Mouse (Mus musculus) ovary, postnatal 36 days (tissue): Measurements from ENCODE around the gene Rhpn2.
"Not testable (repeated sequence)": the region's sequence is repeated elsewhere in the genome, so short reads cannot be mapped to it uniquely, and the experiment has no call there.

Experiments
- DNase-seq: peaks from one replicate; pipeline ENCODE4 v3.0.0; 2022; ENCODE audit warnings: low spot score, mixed read lengths

The Rhpn2 gene

GRCm38 (mm10) chr7:35333692-35334526, at the start of gene Rhpn2:
TSS of gene Rhpn2 (plus strand) at chr7:35334170.
- DNase-seq = peak; percentile 100

GRCm38 (mm10) chr7:35293464-35293863, 40.5 kb upstream of the Rhpn2 start:
- DNase-seq = no peak

GRCm38 (mm10) chr7:35295631-35296030, 38.3 kb upstream of the Rhpn2 start:
- no peak for DNase-seq

GRCm38 (mm10) chr7:35297886-35298285, 36.1 kb upstream of the Rhpn2 start:
- DNase-seq = no peak

GRCm38 (mm10) chr7:35299656-35300055, 34.3 kb upstream of the Rhpn2 start:
- no peak for DNase-seq

GRCm38 (mm10) chr7:35300792-35301191, 33.2 kb upstream of the Rhpn2 start:
- DNase-seq = no peak

GRCm38 (mm10) chr7:35311214-35311613, 22.8 kb upstream of the Rhpn2 start:
- DNase-seq = no peak

GRCm38 (mm10) chr7:35314156-35314555, 19.8 kb upstream of the Rhpn2 start:
- no peak for DNase-seq

- peak; percentile 90 for DNase-seq
These were observed 16.0 kb upstream of the Rhpn2 start, which contains the start of gene Gpatch1 for GRCm38 (mm10) chr7:35317729-35318609. TSS of gene Gpatch1 (minus strand) at chr7:35318440.

GRCm38 (mm10) chr7:35319221-35319620, 14.7 kb upstream of the Rhpn2 start:
- not testable (repeated sequence) for DNase-seq

- DNase-seq = no peak
These were observed 14.2 kb upstream of the Rhpn2 start for GRCm38 (mm10) chr7:35319755-35320154.

GRCm38 (mm10) chr7:35322161-35322560, 11.8 kb upstream of the Rhpn2 start:
- no peak for DNase-seq

- no peak for DNase-seq
These were observed 11.1 kb upstream of the Rhpn2 start for GRCm38 (mm10) chr7:35322732-35323420.

- DNase-seq = no peak
These were observed 2.4 kb upstream of the Rhpn2 start for GRCm38 (mm10) chr7:35331590-35331989.

- no peak for DNase-seq
These were observed 729 bp upstream of the Rhpn2 start for GRCm38 (mm10) chr7:35333231-35333651.

GRCm38 (mm10) chr7:35334527-35335452, 820 bp downstream of the Rhpn2 start:
- DNase-seq = peak; percentile 35

GRCm38 (mm10) chr7:35340196-35340595, 6.2 kb downstream of the Rhpn2 start:
- no peak for DNase-seq

GRCm38 (mm10) chr7:35341282-35341681, 7.3 kb downstream of the Rhpn2 start:
- no peak for DNase-seq

GRCm38 (mm10) chr7:35342498-35342897, 8.5 kb downstream of the Rhpn2 start:
- DNase-seq = no peak

GRCm38 (mm10) chr7:35344785-35345330, 10.9 kb downstream of the Rhpn2 start:
- no peak for DNase-seq
